Mouse (Mus musculus): ENCODE results near the gene Gm10226. TPM values are rescaled to one million over a fixed set of nuclear protein-coding genes. Genes with fewer than 3 reads are reported as not detected.
A peak's percentile ranks its signal among the peaks of the same experiment; 100 is the strongest.
"Not testable (repeated sequence)": the region's sequence is repeated elsewhere in the genome, so short reads cannot be mapped to it uniquely, and the experiment has no call there.

The Gm10226 gene
- polyA plus RNA-seq, 1 experiment, result not detected

GRCm38 (mm10) chr17:21693342-21693741, 1.7 kb downstream of the Gm10226 start:
- DNase-seq, result no peak
- 90% methylated on average over 3 of the region's 3 CpGs for WGBS

GRCm38 (mm10) chr17:21696073-21696472, 4.4 kb downstream of the Gm10226 start:
- no peak for DNase-seq
- H3K4me1 ChIP-seq (replicated peaks; ENCODE audit: control insufficient read depth, insufficient read depth, low read length), result no peaks in the 10 kb centered on the region
- H3K4me3 ChIP-seq (ENCODE audit: control insufficient read depth, insufficient read depth, low read length), result no peak overlapping the region
- H3K27ac ChIP-seq (ENCODE audit: control insufficient read depth, insufficient read depth, low read length), result no peak overlapping the region
- H3K36me3 ChIP-seq (ENCODE audit: control insufficient read depth, insufficient read depth, low read length), result peaks cover 5% of the 10 kb centered on the region; the same call in 1 of the 2 replicates
- no peak for TF ChIP-seq CTCF (IDR thresholded peaks at IDR 0.05; ENCODE audit: borderline replicate concordance, control insufficient read depth, extremely low read depth, insufficient read depth, low read length, poor library complexity)
- TF ChIP-seq POLR2A (IDR thresholded peaks at IDR 0.05; ENCODE audit: control insufficient read depth, extremely low read depth, insufficient read depth, low read length, poor library complexity), result no peak
- H3K27me3 ChIP-seq (ENCODE audit: control insufficient read depth, insufficient read depth, low read length), result no peaks in the 10 kb centered on the region

More at GRCm38 (mm10) chr17:21693342-21693741, 1.7 kb downstream of the Gm10226 start:
- no peaks in the 10 kb centered on the region for H3K4me1 ChIP-seq (replicated peaks; ENCODE audit: control insufficient read depth, insufficient read depth, low read length)
- H3K27ac ChIP-seq (ENCODE audit: control insufficient read depth, insufficient read depth, low read length), result no peak overlapping the region
- H3K27me3 ChIP-seq (ENCODE audit: control insufficient read depth, insufficient read depth, low read length), result no peaks in the 10 kb centered on the region
- no peak overlapping the region for H3K4me3 ChIP-seq (ENCODE audit: control insufficient read depth, insufficient read depth, low read length)
- TF ChIP-seq CTCF (IDR thresholded peaks at IDR 0.05; ENCODE audit: borderline replicate concordance, control insufficient read depth, extremely low read depth, insufficient read depth, low read length, poor library complexity), result no peak
- no peak for TF ChIP-seq POLR2A (IDR thresholded peaks at IDR 0.05; ENCODE audit: control insufficient read depth, extremely low read depth, insufficient read depth, low read length, poor library complexity)
- peaks cover 17% of the 10 kb centered on the region for H3K36me3 ChIP-seq (ENCODE audit: control insufficient read depth, insufficient read depth, low read length)

GRCm38 (mm10) chr17:21702281-21703240, 10.9 kb downstream of the Gm10226 start:
- Histone ChIP-seq H3K27me3 (ENCODE audit: control insufficient read depth, insufficient read depth, low read length) (no peaks in the 10 kb centered on the region), H3K4me1 (replicated peaks; ENCODE audit: control insufficient read depth, insufficient read depth, low read length) (peaks cover 3% of the 10 kb centered on the region), H3K4me3 (ENCODE audit: control insufficient read depth, insufficient read depth, low read length) (no peak overlapping the region), H3K36me3 (ENCODE audit: control insufficient read depth, insufficient read depth, low read length) (no peaks in the 10 kb centered on the region), H3K27ac (ENCODE audit: control insufficient read depth, insufficient read depth, low read length) (no peak overlapping the region)
- DNase-seq, result no peak
- WGBS, result 39% methylated on average over 5 of the region's 5 CpGs
- TF ChIP-seq POLR2A (IDR thresholded peaks at IDR 0.05; ENCODE audit: control insufficient read depth, extremely low read depth, insufficient read depth, low read length, poor library complexity) (no peak), CTCF (IDR thresholded peaks at IDR 0.05; ENCODE audit: borderline replicate concordance, control insufficient read depth, extremely low read depth, insufficient read depth, low read length, poor library complexity) (no peak)

GRCm38 (mm10) chr17:21703414-21703813, 11.8 kb downstream of the Gm10226 start:
- WGBS, result 12% methylated on average over 1 of the region's 1 CpGs
- H3K4me1 ChIP-seq (replicated peaks; ENCODE audit: control insufficient read depth, insufficient read depth, low read length), result peaks cover 3% of the 10 kb centered on the region
- H3K4me3 ChIP-seq (ENCODE audit: control insufficient read depth, insufficient read depth, low read length), result no peak overlapping the region
- no peaks in the 10 kb centered on the region for H3K27me3 ChIP-seq (ENCODE audit: control insufficient read depth, insufficient read depth, low read length)
- H3K36me3 ChIP-seq (ENCODE audit: control insufficient read depth, insufficient read depth, low read length), result no peaks in the 10 kb centered on the region
- no peak for DNase-seq
- TF ChIP-seq POLR2A (IDR thresholded peaks at IDR 0.05; ENCODE audit: control insufficient read depth, extremely low read depth, insufficient read depth, low read length, poor library complexity), result no peak
- no peak for TF ChIP-seq CTCF (IDR thresholded peaks at IDR 0.05; ENCODE audit: borderline replicate concordance, control insufficient read depth, extremely low read depth, insufficient read depth, low read length, poor library complexity)
- no peak overlapping the region for H3K27ac ChIP-seq (ENCODE audit: control insufficient read depth, insufficient read depth, low read length)

- Histone ChIP-seq H3K4me3 (ENCODE audit: control insufficient read depth, insufficient read depth, low read length) (peak within 1 kb of the TSS; percentile 55), H3K27ac (ENCODE audit: control insufficient read depth, insufficient read depth, low read length) (no peak within 1 kb of the TSS), H3K4me1 (replicated peaks; ENCODE audit: control insufficient read depth, insufficient read depth, low read length) (peaks cover 3% of the 10 kb centered on the region), H3K27me3 (ENCODE audit: control insufficient read depth, insufficient read depth, low read length) (no peaks in the 10 kb centered on the region), H3K36me3 (ENCODE audit: control insufficient read depth, insufficient read depth, low read length) (no peaks in the 10 kb centered on the region)
- TF ChIP-seq POLR2A (IDR thresholded peaks at IDR 0.05; ENCODE audit: control insufficient read depth, extremely low read depth, insufficient read depth, low read length, poor library complexity) (no peak), CTCF (IDR thresholded peaks at IDR 0.05; ENCODE audit: borderline replicate concordance, control insufficient read depth, extremely low read depth, insufficient read depth, low read length, poor library complexity) (peak; percentile 12; the same call in 1 of the 2 replicates)
- 7% methylated on average over 26 of the region's 26 CpGs for WGBS
- DNase-seq, result peak; percentile 57
Observed at GRCm38 (mm10) chr17:21707343-21707996, 15.8 kb downstream of the Gm10226 start, which contains the start of gene Zfp760. Zfp760 (plus strand) TSS chr17:21707741.

GRCm38 (mm10) chr17:21708401-21708800, 16.7 kb downstream of the Gm10226 start:
- Histone ChIP-seq H3K27me3 (ENCODE audit: control insufficient read depth, insufficient read depth, low read length) (no peaks in the 10 kb centered on the region), H3K4me3 (ENCODE audit: control insufficient read depth, insufficient read depth, low read length) (no peak overlapping the region), H3K36me3 (ENCODE audit: control insufficient read depth, insufficient read depth, low read length) (no peaks in the 10 kb centered on the region), H3K27ac (ENCODE audit: control insufficient read depth, insufficient read depth, low read length) (no peak overlapping the region), H3K4me1 (replicated peaks; ENCODE audit: control insufficient read depth, insufficient read depth, low read length) (peaks cover 3% of the 10 kb centered on the region)
- WGBS, result 11% methylated on average over 2 of the region's 2 CpGs
- TF ChIP-seq POLR2A (IDR thresholded peaks at IDR 0.05; ENCODE audit: control insufficient read depth, extremely low read depth, insufficient read depth, low read length, poor library complexity), result no peak
- TF ChIP-seq CTCF (IDR thresholded peaks at IDR 0.05; ENCODE audit: borderline replicate concordance, control insufficient read depth, extremely low read depth, insufficient read depth, low read length, poor library complexity), result no peak
- no peak for DNase-seq

- DNase-seq; H3K4me1 ChIP-seq (replicated peaks; ENCODE audit: control insufficient read depth, insufficient read depth, low read length); H3K4me3 ChIP-seq (ENCODE audit: control insufficient read depth, insufficient read depth, low read length); H3K27ac ChIP-seq (ENCODE audit: control insufficient read depth, insufficient read depth, low read length); H3K27me3 ChIP-seq (ENCODE audit: control insufficient read depth, insufficient read depth, low read length); H3K36me3 ChIP-seq (ENCODE audit: control insufficient read depth, insufficient read depth, low read length): not testable (repeated sequence)
- WGBS, result 97% methylated on average over 15 of the region's 22 CpGs
Observed at GRCm38 (mm10) chr17:21730495-21730894, 38.8 kb downstream of the Gm10226 start, which contains the start of gene Zfp229. Zfp229 (plus strand) TSS chr17:21730795.
